Mouse (Mus musculus): ENCODE measurements around the gene Gm6217. TPM values are rescaled to one million over a fixed set of nuclear protein-coding genes. Genes with fewer than 3 reads are reported as not detected.

Gm6217 gene
- total and polyA plus RNA-seq, 3 experiments = 0.33 TPM; not detected in 2

DNA sequence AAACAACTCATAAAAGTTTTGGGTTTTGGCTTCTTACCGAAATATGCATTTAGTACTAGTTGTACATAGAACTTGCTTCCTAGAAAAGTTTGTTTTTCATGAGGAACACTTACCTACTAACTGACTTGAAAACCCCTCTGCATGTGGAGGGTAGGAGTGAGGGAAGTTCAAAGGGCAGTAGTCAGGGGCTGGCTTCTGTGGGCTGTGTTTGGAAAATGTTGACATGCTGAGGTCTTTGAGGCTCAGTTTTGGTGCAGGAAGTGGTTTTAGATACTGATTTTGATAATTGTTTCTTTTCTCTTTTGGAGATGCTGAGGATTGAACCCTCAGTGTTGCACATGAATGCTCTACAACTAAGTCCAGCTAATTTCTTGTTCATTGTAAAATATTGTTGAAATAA, 30.6 kb downstream of the Gm6217 start:
- no peak for DNase-seq (ENCODE audit: low spot score)
- peaks cover 81% of the 10 kb centered on the region for H3K36me3 ChIP-seq (replicated peaks)

DNA sequence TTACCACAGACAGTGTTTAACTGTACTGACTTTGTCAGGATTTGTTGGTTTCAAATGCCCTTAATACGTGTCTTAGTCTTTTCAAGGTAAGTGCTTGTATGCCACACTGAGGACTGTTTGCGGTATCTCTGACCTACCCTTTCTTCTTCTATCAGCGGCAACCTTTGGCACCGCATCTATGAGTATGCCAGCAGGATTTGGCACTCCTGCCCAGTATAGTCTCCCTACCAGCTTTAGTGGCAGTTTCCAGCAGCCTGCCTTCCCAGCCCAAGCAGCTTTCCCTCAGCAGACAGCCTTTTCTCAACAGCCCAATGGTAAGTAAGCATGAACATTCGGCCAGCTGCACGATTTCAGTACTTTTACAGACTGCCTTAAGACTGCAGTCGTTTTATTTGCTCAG, 37.9 kb downstream of the Gm6217 start:
- DNase-seq (ENCODE audit: low spot score) (no peak), ATAC-seq (ENCODE audit: extremely low read depth, insufficient number of reproducible peaks, low FRiP score, poor library complexity, severe bottlenecking) (no peak)
- no peak for TF ChIP-seq GATA1 (IDR thresholded peaks at IDR 0.05; ENCODE audit: borderline replicate concordance, low read length)
- TF ChIP-seq CTCF (IDR thresholded peaks at IDR 0.05; ENCODE audit: low read depth, low read length) = no peak
- TF ChIP-seq POLR2AphosphoS5 (IDR thresholded peaks at IDR 0.05; ENCODE audit: insufficient replicate concordance, low read depth, low read length) = no peak
- TF ChIP-seq GATA2 (IDR thresholded peaks at IDR 0.05; ENCODE audit: borderline replicate concordance, low read depth, low read length) = no peak
- no peak for TF ChIP-seq TAL1 (conservative IDR thresholded peaks at IDR 0.05; ENCODE audit: low read depth, low read length)
- Histone ChIP-seq H3K36me3 (replicated peaks) (peaks cover 86% of the 10 kb centered on the region), H3K27me3 (ENCODE audit: insufficient read depth, low read length) (no peaks in the 10 kb centered on the region), H3K9me3 (replicated peaks) (no peaks in the 10 kb centered on the region), H3K4me3 (ENCODE audit: low read depth, low read length) (no peak overlapping the region), H3K4me1 (ENCODE audit: insufficient read depth, low read depth, low read length) (no peaks in the 10 kb centered on the region)

More for the DNA sequence above, 30.6 kb downstream of the Gm6217 start:
- TF ChIP-seq POLR2AphosphoS5 (IDR thresholded peaks at IDR 0.05; ENCODE audit: insufficient replicate concordance, low read depth, low read length) = no peak
- no peak for TF ChIP-seq TAL1 (conservative IDR thresholded peaks at IDR 0.05; ENCODE audit: low read depth, low read length)
- no peak for TF ChIP-seq CTCF (IDR thresholded peaks at IDR 0.05; ENCODE audit: low read depth, low read length)
- no peak for TF ChIP-seq GATA1 (IDR thresholded peaks at IDR 0.05; ENCODE audit: borderline replicate concordance, low read length)
- no peak for TF ChIP-seq GATA2 (IDR thresholded peaks at IDR 0.05; ENCODE audit: borderline replicate concordance, low read depth, low read length)
- Histone ChIP-seq H3K4me1 (ENCODE audit: insufficient read depth, low read depth, low read length) (peaks cover 2% of the 10 kb centered on the region; the same call in 1 of the 2 replicates), H3K4me3 (ENCODE audit: low read depth, low read length) (no peak overlapping the region), H3K27me3 (ENCODE audit: insufficient read depth, low read length) (no peaks in the 10 kb centered on the region), H3K9me3 (replicated peaks) (no peaks in the 10 kb centered on the region)
- ATAC-seq (ENCODE audit: extremely low read depth, insufficient number of reproducible peaks, low FRiP score, poor library complexity, severe bottlenecking) = no peak

Other genes starting within 250 kb of the Gm6217 start
- 552 and 575 TPM in 2 replicates for gene Mff, start 206.5 kb downstream of the Gm6217 start, total RNA-seq (2014; fragmentation: Nextera tagmentation)
- gene Mff, start 206.5 kb downstream of the Gm6217 start, total RNA-seq (2017) = 387 and 411 TPM in 2 replicates
- 366 and 539 TPM in 2 replicates for gene Mff, start 206.5 kb downstream of the Gm6217 start, polyA plus RNA-seq (2012)
- gene Tm4sf20, start 162.9 kb downstream of the Gm6217 start, total RNA-seq (2014; fragmentation: Nextera tagmentation) = not detected in 2 replicates
- gene Tm4sf20, start 162.9 kb downstream of the Gm6217 start, total RNA-seq (2017) = not detected in 2 replicates
- gene Tm4sf20, start 162.9 kb downstream of the Gm6217 start, polyA plus RNA-seq (2012) = not detected in 2 replicates
- not detected in 2 replicates for gene Gm47791, start 160.2 kb downstream of the Gm6217 start, total RNA-seq (2014; fragmentation: Nextera tagmentation)
- not detected in 2 replicates for gene Gm47791, start 160.2 kb downstream of the Gm6217 start, total RNA-seq (2017)
- gene Gm47791, start 160.2 kb downstream of the Gm6217 start, polyA plus RNA-seq (2012) = not detected in 2 replicates
- 303 and 306 TPM in 2 replicates for gene Agfg1, start 91.9 kb downstream of the Gm6217 start, total RNA-seq (2014; fragmentation: Nextera tagmentation)
- gene Agfg1, start 91.9 kb downstream of the Gm6217 start, total RNA-seq (2017) = 121 and 135 TPM in 2 replicates
- gene Agfg1, start 91.9 kb downstream of the Gm6217 start, polyA plus RNA-seq (2012) = 30.4 and 32.1 TPM in 2 replicates
- 1.9 and 2.3 TPM in 2 replicates for gene A030005L19Rik, start 18.1 kb downstream of the Gm6217 start, total RNA-seq (2014; fragmentation: Nextera tagmentation)
- gene A030005L19Rik, start 18.1 kb downstream of the Gm6217 start, total RNA-seq (2017) = 0.22 and 0.46 TPM in 2 replicates
- gene A030005L19Rik, start 18.1 kb downstream of the Gm6217 start, polyA plus RNA-seq (2012) = 0.07 and 0.24 TPM in 2 replicates
- 1.1 TPM in 1 of 2 replicates, not detected in the other for gene A030014E15Rik, start 6.5 kb downstream of the Gm6217 start, total RNA-seq (2014; fragmentation: Nextera tagmentation)
- 0.17 and 0.38 TPM in 2 replicates for gene A030014E15Rik, start 6.5 kb downstream of the Gm6217 start, total RNA-seq (2017)
- not detected in 2 replicates for gene A030014E15Rik, start 6.5 kb downstream of the Gm6217 start, polyA plus RNA-seq (2012)
- not detected in 2 replicates for gene A030003K21Rik, start 12.0 kb upstream of the Gm6217 start, total RNA-seq (2014; fragmentation: Nextera tagmentation)
- gene A030003K21Rik, start 12.0 kb upstream of the Gm6217 start, total RNA-seq (2017) = not detected in 2 replicates
- gene A030003K21Rik, start 12.0 kb upstream of the Gm6217 start, polyA plus RNA-seq (2012) = not detected in 2 replicates
- gene Gm7544, start 24.6 kb upstream of the Gm6217 start, total RNA-seq (2014; fragmentation: Nextera tagmentation) = not detected in 2 replicates
- gene Gm7544, start 24.6 kb upstream of the Gm6217 start, total RNA-seq (2017) = 0.29 TPM in 1 of 2 replicates, not detected in the other
- not detected in 2 replicates for gene Gm7544, start 24.6 kb upstream of the Gm6217 start, polyA plus RNA-seq (2012)
- not detected in 2 replicates for gene Gm47955, start 28.9 kb upstream of the Gm6217 start, total RNA-seq (2014; fragmentation: Nextera tagmentation)
- 0.27 TPM in 1 of 2 replicates, not detected in the other for gene Gm47955, start 28.9 kb upstream of the Gm6217 start, total RNA-seq (2017)
- gene Gm47955, start 28.9 kb upstream of the Gm6217 start, polyA plus RNA-seq (2012) = not detected in 2 replicates
- not detected in 2 replicates for gene Gm47959, start 69.1 kb upstream of the Gm6217 start, total RNA-seq (2014; fragmentation: Nextera tagmentation)
- not detected in 2 replicates for gene Gm47959, start 69.1 kb upstream of the Gm6217 start, total RNA-seq (2017)
- not detected in 2 replicates for gene Gm47959, start 69.1 kb upstream of the Gm6217 start, polyA plus RNA-seq (2012)
- gene Slc19a3, start 107.0 kb upstream of the Gm6217 start, total RNA-seq (2014; fragmentation: Nextera tagmentation) = not detected in 2 replicates
- gene Slc19a3, start 107.0 kb upstream of the Gm6217 start, total RNA-seq (2017) = 0.06 and 0.33 TPM in 2 replicates
- not detected in 2 replicates for gene Slc19a3, start 107.0 kb upstream of the Gm6217 start, polyA plus RNA-seq (2012)
- gene Krtap28-10, start 111.1 kb upstream of the Gm6217 start, total RNA-seq (2014; fragmentation: Nextera tagmentation) = not detected in 2 replicates
- 0.23 TPM in 1 of 2 replicates, not detected in the other for gene Krtap28-10, start 111.1 kb upstream of the Gm6217 start, total RNA-seq (2017)
- not detected in 2 replicates for gene Krtap28-10, start 111.1 kb upstream of the Gm6217 start, polyA plus RNA-seq (2012)
- not detected in 2 replicates for gene Gm47969, start 113.5 kb upstream of the Gm6217 start, total RNA-seq (2014; fragmentation: Nextera tagmentation)
- gene Gm47969, start 113.5 kb upstream of the Gm6217 start, total RNA-seq (2017) = 0.16 TPM in 1 of 2 replicates, not detected in the other
- not detected in 2 replicates for gene Gm47969, start 113.5 kb upstream of the Gm6217 start, polyA plus RNA-seq (2012)
- not detected in 2 replicates for gene A030005K14Rik, start 128.0 kb upstream of the Gm6217 start, total RNA-seq (2014; fragmentation: Nextera tagmentation)
- gene A030005K14Rik, start 128.0 kb upstream of the Gm6217 start, total RNA-seq (2017) = not detected in 2 replicates
- gene A030005K14Rik, start 128.0 kb upstream of the Gm6217 start, polyA plus RNA-seq (2012) = not detected in 2 replicates
- not detected in 2 replicates for gene Krtap28-13, start 129.5 kb upstream of the Gm6217 start, total RNA-seq (2014; fragmentation: Nextera tagmentation)
- gene Krtap28-13, start 129.5 kb upstream of the Gm6217 start, total RNA-seq (2017) = 0.33 TPM in 1 of 2 replicates, not detected in the other
- not detected in 2 replicates for gene Krtap28-13, start 129.5 kb upstream of the Gm6217 start, polyA plus RNA-seq (2012)
- gene Ccl20, start 185.4 kb upstream of the Gm6217 start, total RNA-seq (2014; fragmentation: Nextera tagmentation) = not detected in 2 replicates
- 0.12 and 0.66 TPM in 2 replicates for gene Ccl20, start 185.4 kb upstream of the Gm6217 start, total RNA-seq (2017)
- gene Ccl20, start 185.4 kb upstream of the Gm6217 start, polyA plus RNA-seq (2012) = not detected in 2 replicates
- not detected in 2 replicates for gene Daw1, start 228.4 kb upstream of the Gm6217 start, total RNA-seq (2014; fragmentation: Nextera tagmentation)
- gene Daw1, start 228.4 kb upstream of the Gm6217 start, total RNA-seq (2017) = not detected in 2 replicates
- not detected in 2 replicates for gene Daw1, start 228.4 kb upstream of the Gm6217 start, polyA plus RNA-seq (2012)